In the genomic region with DNA sequence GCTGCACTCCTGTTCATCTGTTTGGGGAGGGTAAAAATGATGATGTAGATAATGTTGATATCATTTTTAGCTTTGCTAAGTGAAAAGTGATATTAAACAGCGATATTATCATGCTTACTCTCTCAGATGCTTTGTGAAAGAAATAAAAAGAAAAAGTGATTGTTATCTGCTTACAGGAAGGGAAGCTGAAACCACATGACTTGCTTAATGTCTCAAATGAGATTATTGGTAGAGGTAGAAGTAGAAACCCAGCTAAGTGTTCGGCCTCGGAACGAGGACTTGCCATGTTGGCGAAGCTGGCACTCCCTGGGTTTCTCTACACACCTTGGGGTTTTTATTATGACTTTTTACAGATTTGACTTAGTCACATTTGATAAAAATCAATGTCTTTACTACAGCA, we compare ENCODE assay signal across 27 mouse cellular contexts.
A peak's percentile ranks its signal among the peaks of the same experiment; 100 is the strongest.
DNase-seq lines count a peak whose midpoint lies in the region; ATAC-seq lines count a peak whose summit lies in the region.
"Had no signal": no experiment of that assay in that cellular context is flagged by ENCODE, and none has a peak within 500 bp of the region (broad histone marks: within the 10 kb centered on the region; RNA-seq: fewer than 3 reads in every experiment).

No protein-coding gene starts in this region.

- no peaks in the 10 kb centered on the region for H3K27me3 ChIP-seq in hindbrain, embryonic 14.5 days (ENCODE audit: control insufficient read depth, insufficient read depth, low read length)
- H3K27me3 ChIP-seq in hindbrain, embryonic 16.5 days (replicated peaks; ENCODE audit: control insufficient read depth, insufficient read depth, low read length): no peaks in the 10 kb centered on the region
- H3K27me3 ChIP-seq in heart, embryonic 10.5 days (ENCODE audit: insufficient read depth, poor library complexity, severe bottlenecking): no peaks in the 10 kb centered on the region
- H3K27me3 ChIP-seq: embryonic facial prominence, embryonic 12.5 days; embryonic facial prominence, embryonic 15.5 days; forebrain, embryonic 12.5 days; forebrain, embryonic 15.5 days; hindbrain, embryonic 12.5 days; intestine, embryonic 15.5 days; Patski had no signal

- DNase-seq in hindbrain, embryonic 14.5 days (ENCODE audit: low spot score): no peak
- DNase-seq in heart, embryonic 10.5 days (ENCODE audit: low spot score): no peak
- DNase-seq in lung, postnatal 14 days: no peak
- DNase-seq in left cerebral cortex, postnatal 4 days: no peak
- DNase-seq: adrenal gland, adult 2 months; adrenal gland, postnatal 14 days; B cell, adult 2 months; cerebellum, adult 11 months; cerebellum, adult 2 months; cerebellum, adult 9-11 months; cerebellum, postnatal 25 days; gastrocnemius, postnatal 25 days; heart, adult 2 months; kidney, adult 11 months had no signal

- 85% methylated on average over 5 of the region's 5 CpGs for WGBS in hindbrain, embryonic 14.5 days
- 93% methylated on average over 5 of the region's 5 CpGs for WGBS in hindbrain, embryonic 16.5 days
- 83% methylated on average over 5 of the region's 5 CpGs for WGBS in heart, embryonic 10.5 days

- H3K4me2 ChIP-seq in hindbrain, embryonic 14.5 days (replicated peaks): no peak overlapping the region
- H3K4me2 ChIP-seq in hindbrain, embryonic 16.5 days (ENCODE audit: low read length): no peak overlapping the region
- H3K4me2 ChIP-seq: embryonic facial prominence, embryonic 12.5 days; embryonic facial prominence, embryonic 15.5 days; forebrain, embryonic 12.5 days; forebrain, embryonic 15.5 days; heart, embryonic 11.5 days; hindbrain, embryonic 12.5 days; intestine, embryonic 15.5 days had no signal

- H3K9me3 ChIP-seq in hindbrain, embryonic 14.5 days (ENCODE audit: control insufficient read depth, low read length): no peaks in the 10 kb centered on the region
- no peaks in the 10 kb centered on the region for H3K9me3 ChIP-seq in hindbrain, embryonic 16.5 days (ENCODE audit: control insufficient read depth, low read length)
- no peaks in the 10 kb centered on the region for H3K9me3 ChIP-seq in heart, embryonic 10.5 days
- H3K9me3 ChIP-seq: embryonic facial prominence, embryonic 12.5 days; embryonic facial prominence, embryonic 15.5 days; forebrain, embryonic 12.5 days; forebrain, embryonic 15.5 days; hindbrain, embryonic 12.5 days; intestine, embryonic 15.5 days had no signal

- H3K9ac ChIP-seq in hindbrain, embryonic 14.5 days: no peak overlapping the region
- no peak overlapping the region for H3K9ac ChIP-seq in hindbrain, embryonic 16.5 days (ENCODE audit: low read depth, low read length)
- H3K9ac ChIP-seq: embryonic facial prominence, embryonic 12.5 days; embryonic facial prominence, embryonic 15.5 days; forebrain, embryonic 12.5 days; forebrain, embryonic 15.5 days; hindbrain, embryonic 12.5 days; intestine, embryonic 15.5 days had no signal

- H3K4me1 ChIP-seq in hindbrain, embryonic 14.5 days (replicated peaks; ENCODE audit: control insufficient read depth, insufficient read depth, low read length): 0 out of 2 replicates have a peak, but pooled peaks cover 3% of the 10 kb centered on the region
- no peaks in the 10 kb centered on the region for H3K4me1 ChIP-seq in hindbrain, embryonic 16.5 days (ENCODE audit: control insufficient read depth, insufficient read depth, low read depth, low read length)
- H3K4me1 ChIP-seq in heart, embryonic 10.5 days: no peaks in the 10 kb centered on the region
- H3K4me1 ChIP-seq: embryonic facial prominence, embryonic 12.5 days; embryonic facial prominence, embryonic 15.5 days; forebrain, embryonic 12.5 days; forebrain, embryonic 15.5 days; hindbrain, embryonic 12.5 days; intestine, embryonic 15.5 days had no signal

- intact Hi-C loops in left cerebral cortex, postnatal 4 days (cut with DNase I): no loop called here

- H3K4me3 ChIP-seq in hindbrain, embryonic 14.5 days (replicated peaks; ENCODE audit: low read length): no peak overlapping the region
- H3K4me3 ChIP-seq in hindbrain, embryonic 16.5 days (ENCODE audit: low read length): no peak overlapping the region
- no peak overlapping the region for H3K4me3 ChIP-seq in heart, embryonic 10.5 days
- H3K4me3 ChIP-seq: embryonic facial prominence, embryonic 12.5 days; embryonic facial prominence, embryonic 15.5 days; erythroblast, embryonic 14.5 days; forebrain, embryonic 12.5 days; forebrain, embryonic 15.5 days; heart, adult 2 months; hindbrain, embryonic 12.5 days; intestine, embryonic 15.5 days had no signal

- peak overlapping the region; percentile 1; the same call in 1 of the 2 replicates for H3K27ac ChIP-seq in hindbrain, embryonic 14.5 days
- no peak overlapping the region for H3K27ac ChIP-seq in hindbrain, embryonic 16.5 days (ENCODE audit: low read depth, low read length)
- H3K27ac ChIP-seq in heart, embryonic 10.5 days: no peak overlapping the region
- H3K27ac ChIP-seq: embryonic facial prominence, embryonic 12.5 days; embryonic facial prominence, embryonic 15.5 days; forebrain, embryonic 12.5 days; forebrain, embryonic 15.5 days; heart, adult 2 months; hindbrain, embryonic 12.5 days; hindbrain, postnatal 0 days; intestine, embryonic 15.5 days had no signal

- H3K36me3 ChIP-seq in hindbrain, embryonic 14.5 days (replicated peaks; ENCODE audit: control insufficient read depth, insufficient read depth): no peaks in the 10 kb centered on the region
- H3K36me3 ChIP-seq in hindbrain, embryonic 16.5 days (ENCODE audit: control insufficient read depth, insufficient read depth, low read length): no peaks in the 10 kb centered on the region
- H3K36me3 ChIP-seq in heart, embryonic 10.5 days: no peaks in the 10 kb centered on the region
- H3K36me3 ChIP-seq: embryonic facial prominence, embryonic 12.5 days; embryonic facial prominence, embryonic 15.5 days; forebrain, embryonic 12.5 days; forebrain, embryonic 15.5 days; hindbrain, embryonic 12.5 days; intestine, embryonic 15.5 days had no signal

- no peak for ATAC-seq in hindbrain, embryonic 14.5 days (ENCODE audit: low FRiP score)
- ATAC-seq in hindbrain, embryonic 16.5 days: no peak
- ATAC-seq in activated CD4-positive, CD25-positive, alpha-beta regulatory T cell, adult 4 months: peak; percentile 49
- peak; percentile 63 for ATAC-seq in inflammation-experienced regulatory T-cells, adult 6 months
- ATAC-seq: forebrain, embryonic 15.5 days; hindbrain, postnatal 0 days; intestine, embryonic 15.5 days; Patski had no signal

Comparison
In these comparisons a context has a peak if more than half of its experiments do, and no peak if none do; other contexts are left out.
1. ATAC-seq: peak in activated CD4-positive, CD25-positive, alpha-beta regulatory T cell, adult 4 months (single experiment) and inflammation-experienced regulatory T-cells, adult 6 months (single experiment); none in hindbrain, embryonic 14.5 days (single experiment) and hindbrain, embryonic 16.5 days (single experiment).